Mouse (Mus musculus) ovary, postnatal 36 days (tissue): ENCODE results near the gene Meltf.
A peak's percentile ranks its signal among the peaks of the same experiment; 100 is the strongest.

Experiments used
- DNase-seq: peaks from one replicate; pipeline ENCODE4 v3.0.0; 2022; ENCODE audit warnings: low spot score, mixed read lengths

The Meltf gene

GRCm38 (mm10) chr16:31893396-31894141 lies 15.0 kb downstream of the Meltf start:
- DNase-seq: no peak

GRCm38 (mm10) chr16:31896971-31897774 lies 18.6 kb downstream of the Meltf start:
- DNase-seq: peak; percentile 43

GRCm38 (mm10) chr16:31898546-31899326 lies 20.1 kb downstream of the Meltf start:
- DNase-seq: no peak

GRCm38 (mm10) chr16:31901886-31902285 lies 23.3 kb downstream of the Meltf start:
- no peak for DNase-seq

- DNase-seq: no peak
Measured at GRCm38 (mm10) chr16:31903239-31903638, 24.6 kb downstream of the Meltf start.

GRCm38 (mm10) chr16:31905331-31905730 lies 26.7 kb downstream of the Meltf start:
- DNase-seq: no peak

- DNase-seq: no peak
Measured at GRCm38 (mm10) chr16:31905891-31906825, 27.5 kb downstream of the Meltf start.

- peak; percentile 31 for DNase-seq
Measured at GRCm38 (mm10) chr16:31906896-31907295, 28.3 kb downstream of the Meltf start.

GRCm38 (mm10) chr16:31908959-31909358 lies 30.3 kb downstream of the Meltf start:
- no peak for DNase-seq

GRCm38 (mm10) chr16:31910281-31910847 lies 31.8 kb downstream of the Meltf start:
- no peak for DNase-seq

- no peak for DNase-seq
Measured at GRCm38 (mm10) chr16:31917776-31918175, 39.2 kb downstream of the Meltf start.

GRCm38 (mm10) chr16:31918248-31918724 lies 39.7 kb downstream of the Meltf start:
- peak; percentile 66 for DNase-seq

- DNase-seq: no peak
Measured at GRCm38 (mm10) chr16:31924368-31924767, 45.8 kb downstream of the Meltf start.

GRCm38 (mm10) chr16:31926091-31926490 lies 47.5 kb downstream of the Meltf start:
- no peak for DNase-seq

- no peak for DNase-seq
Measured at GRCm38 (mm10) chr16:31926547-31927182, 48.1 kb downstream of the Meltf start.

- no peak for DNase-seq
Measured at GRCm38 (mm10) chr16:31927412-31927811, 48.8 kb downstream of the Meltf start.

- DNase-seq: no peak
Measured at GRCm38 (mm10) chr16:31931330-31931729, 52.7 kb downstream of the Meltf start.

GRCm38 (mm10) chr16:31932255-31932654 lies 53.6 kb downstream of the Meltf start:
- DNase-seq: no peak

GRCm38 (mm10) chr16:31932840-31933697 lies 54.5 kb downstream of the Meltf start:
- peak; percentile 83 for DNase-seq
